Mouse (Mus musculus) forebrain, embryonic 14.5 days (tissue): ENCODE measurements around the gene Gclm. TPM values are rescaled to one million over a fixed set of nuclear protein-coding genes. Genes with fewer than 3 reads are reported as not detected.

Experiments
- ATAC-seq: fragments of 200-750 bp; cut with Nextera tagmentation; 2 replicates; pipeline ENCODE4 v1.8.0; 2017; ENCODE audit warnings: mild to moderate bottlenecking, moderate library complexity
- DNase-seq: peaks from one replicate; pipeline ENCODE4 v3.0.0-alpha.2; 2015; ENCODE audit warnings: low spot score
- H3K27ac ChIP-seq: fragments of 300-500 bp; sonication (generic); 2 replicates; pipeline ENCODE4 v1.5.1; 2014; ENCODE audit warnings: low read depth, mild to moderate bottlenecking, control low read depth, low read length, moderate library complexity
- H3K27me3 ChIP-seq: fragments of 300-500 bp; sonication (generic); replicated peaks from 2 replicates; pipeline ENCODE4 v1.6.1; 2014; ENCODE audit warnings: low read length, control low read depth, mixed read lengths; ENCODE audit not compliant: control insufficient read depth, insufficient read depth
- H3K36me3 ChIP-seq: fragments of 300-500 bp; sonication (generic); 2 replicates; pipeline ENCODE4 v1.6.1; 2014; ENCODE audit warnings: low read length, control low read depth; ENCODE audit not compliant: control insufficient read depth, insufficient read depth
- H3K4me1 ChIP-seq: fragments of 300-500 bp; sonication (generic); 2 replicates; pipeline ENCODE4 v1.6.1; 2014; ENCODE audit warnings: antibody characterized with exemption, low read length, control low read depth; ENCODE audit not compliant: control insufficient read depth, insufficient read depth
- H3K4me2 ChIP-seq: fragments of 300-500 bp; sonication (generic); 2 replicates; pipeline ENCODE4 v1.6.1; 2014; ENCODE audit warnings: mild to moderate bottlenecking, control low read depth, low read length
- H3K4me3 ChIP-seq: fragments of 300-500 bp; sonication (generic); 2 replicates; pipeline ENCODE4 v1.5.1; 2014; ENCODE audit warnings: low read depth, low read length, control low read depth
- H3K9ac ChIP-seq: fragments of 300-500 bp; sonication (generic); 2 replicates; pipeline ENCODE4 v1.6.1; 2014; ENCODE audit warnings: mild to moderate bottlenecking, low read length, control low read depth, moderate library complexity
- H3K9me3 ChIP-seq: fragments of 300-500 bp; sonication (generic); replicated peaks from 2 replicates; pipeline ENCODE4 v1.6.1; 2016; ENCODE audit warnings: low read length, control low read depth, mixed read lengths; ENCODE audit not compliant: control insufficient read depth
- WGBS: fragments of 180-500 bp; shearing (Covaris S2); extraction: QIAGEN DNeasy Blood & Tissue Kit; methylation state at CpG from one replicate; pipeline ENCODE4 v1.1.7; 2014; 5-methylcytosine and 5-hydroxymethylcytosine counted together
- microRNA counts: library from miRNA; unstranded; fragments of <30 nt; microRNA quantifications from one replicate; lab custom pipeline; 2016
- microRNA-seq: library from miRNA; unstranded; fragments of <30 nt; microRNA quantifications from one replicate; pipeline ENCODE4, GENCODE M21; 2016
- polyA plus RNA-seq: library from polyadenylated mRNA; unstranded; fragments of >200 nt; fragmentation: Nextera tagmentation; extraction: Ambion mirVana; gene quantifications from 2 replicates; pipeline ENCODE4 v1.2.1, GENCODE M21; 2014

The Gclm gene
- polyA plus RNA-seq, 1 experiment from 2014 or later, result 34.7 TPM

DNA sequence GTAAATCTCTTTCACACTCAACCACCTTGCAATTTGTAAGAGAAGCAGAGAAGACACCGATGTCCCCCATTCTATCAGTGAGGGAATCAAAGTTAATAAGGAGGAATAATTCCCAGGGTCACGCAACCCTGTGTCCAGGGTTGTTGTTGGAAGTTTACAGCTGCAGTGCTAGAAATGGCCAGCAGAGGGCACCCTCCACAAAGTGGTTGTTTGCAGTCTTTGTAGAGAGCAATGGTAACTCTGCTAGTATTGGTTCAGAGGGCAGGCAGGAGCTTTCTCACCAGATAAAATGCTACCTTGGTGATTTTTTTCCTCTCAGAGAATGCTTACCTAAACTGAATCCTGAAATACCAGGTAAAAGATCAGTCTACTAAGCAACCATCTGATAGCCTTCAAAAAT is 66.7 kb downstream of the Gclm start:
- peak; percentile 84 for DNase-seq

DNA sequence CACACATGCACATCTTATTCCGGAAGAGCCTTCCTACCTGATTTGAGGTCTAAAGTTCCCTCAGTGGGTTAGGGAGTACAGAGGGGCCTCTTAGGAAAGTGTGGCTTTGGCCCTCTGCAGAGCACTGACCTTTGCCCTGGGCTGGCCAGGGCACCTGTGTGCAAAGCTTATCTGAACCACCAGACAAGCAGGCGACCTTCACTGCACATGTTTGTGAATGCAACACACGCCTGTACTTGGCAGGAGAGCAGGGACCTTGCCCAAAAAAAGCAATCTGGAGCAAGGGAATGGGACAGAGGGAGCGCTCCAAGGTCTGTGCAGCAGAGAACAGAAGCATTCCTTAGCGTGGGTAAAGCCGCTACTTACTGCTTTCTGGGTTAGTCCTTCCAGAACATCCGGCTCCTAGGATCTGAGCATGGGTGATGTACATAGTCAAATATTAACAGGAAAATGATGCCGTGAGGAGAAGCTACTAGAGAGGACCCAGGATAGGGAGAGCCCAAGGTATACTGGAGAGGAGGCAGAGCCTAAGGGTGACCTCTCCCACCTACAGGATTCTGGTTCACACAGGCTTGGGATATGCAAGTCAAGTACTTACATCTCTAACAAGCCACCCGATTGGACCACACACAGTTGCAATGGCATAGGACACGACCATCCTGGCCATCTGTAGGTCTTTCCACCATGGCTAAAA is 67.7 kb downstream of the Gclm start:
- Histone ChIP-seq H3K36me3 (no peaks in the 10 kb centered on the region), H3K9me3 (no peaks in the 10 kb centered on the region), H3K4me1 (no peaks in the 10 kb centered on the region), H3K4me3 (no peak overlapping the region), H3K27ac (no peak overlapping the region), H3K4me2 (no peak overlapping the region), H3K27me3 (no peaks in the 10 kb centered on the region), H3K9ac (no peak overlapping the region)
- DNase-seq, result no peak
- 79% methylated on average over 10 of the region's 10 CpGs for WGBS
- no peak for ATAC-seq

More for the DNA sequence above, 66.7 kb downstream of the Gclm start:
- no peak overlapping the region for H3K4me3 ChIP-seq
- H3K4me1 ChIP-seq, result no peaks in the 10 kb centered on the region
- 12% methylated on average over 2 of the region's 2 CpGs for WGBS
- H3K9ac ChIP-seq, result no peak overlapping the region
- H3K27ac ChIP-seq, result no peak overlapping the region
- H3K4me2 ChIP-seq, result no peak overlapping the region
- no peaks in the 10 kb centered on the region for H3K27me3 ChIP-seq
- no peaks in the 10 kb centered on the region for H3K9me3 ChIP-seq
- H3K36me3 ChIP-seq, result no peaks in the 10 kb centered on the region
- ATAC-seq, result peak; percentile 30

DNA sequence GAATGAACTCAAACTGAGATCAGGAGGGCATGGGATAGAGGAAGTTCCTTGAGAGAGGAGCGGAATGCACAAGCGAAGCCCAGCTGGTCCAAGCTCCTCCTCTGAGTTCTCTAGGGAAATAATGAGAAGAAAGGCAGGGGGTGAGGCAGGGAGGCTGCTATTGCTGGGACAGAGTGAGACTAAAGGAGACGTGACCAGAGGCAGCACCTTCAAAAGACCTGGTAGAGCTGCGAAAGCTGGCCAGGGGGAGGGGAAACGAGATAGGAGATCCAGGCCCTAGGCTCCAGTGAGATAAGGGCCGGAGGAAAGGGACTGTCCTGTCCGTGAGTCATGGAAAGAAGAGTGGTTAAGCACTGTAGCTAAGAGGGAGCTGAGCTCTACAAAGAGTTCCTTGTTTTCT is 68.6 kb downstream of the Gclm start:
- DNase-seq, result no peak

DNA sequence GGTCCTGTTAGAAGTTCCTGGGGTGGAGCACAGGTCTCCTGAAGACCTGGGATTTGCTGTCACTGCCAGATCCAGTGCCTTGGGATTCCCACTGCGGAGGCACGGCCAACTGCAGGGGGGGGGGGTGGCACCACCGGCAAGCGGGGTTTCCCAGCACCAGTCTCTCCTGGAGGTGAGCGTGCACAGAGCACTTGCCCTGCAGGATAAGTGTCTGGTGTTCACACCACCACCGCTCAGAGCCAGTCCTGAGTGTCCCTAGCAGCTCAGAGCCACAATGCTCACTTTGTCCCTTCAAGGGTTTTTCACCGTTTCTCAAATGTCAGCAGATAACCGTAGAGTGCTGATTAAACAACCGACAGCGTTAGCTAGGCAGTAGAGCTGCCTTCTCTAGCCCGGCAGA is 71.3 kb downstream of the Gclm start:
- DNase-seq (peak; percentile 29), ATAC-seq (peak; percentile 49)
- no peaks in the 10 kb centered on the region for H3K36me3 ChIP-seq
- H3K9ac ChIP-seq, result no peak overlapping the region
- 19% methylated on average over 11 of the region's 11 CpGs for WGBS
- H3K4me3 ChIP-seq, result no peak overlapping the region
- peak overlapping the region; percentile 31; the same call in 1 of the 2 replicates for H3K4me2 ChIP-seq
- no peak overlapping the region for H3K27ac ChIP-seq
- H3K9me3 ChIP-seq, result no peaks in the 10 kb centered on the region
- no peaks in the 10 kb centered on the region for H3K4me1 ChIP-seq
- no peaks in the 10 kb centered on the region for H3K27me3 ChIP-seq

More for the DNA sequence above, 68.6 kb downstream of the Gclm start:
- Histone ChIP-seq H3K4me1 (no peaks in the 10 kb centered on the region), H3K36me3 (no peaks in the 10 kb centered on the region), H3K27ac (no peak overlapping the region), H3K27me3 (no peaks in the 10 kb centered on the region), H3K4me3 (no peak overlapping the region), H3K4me2 (no peak overlapping the region), H3K9ac (no peak overlapping the region), H3K9me3 (no peaks in the 10 kb centered on the region)
- 0 out of 2 replicates have a peak, but pooled peaks have one; percentile 11 for ATAC-seq
- WGBS, result 48% methylated on average over 7 of the region's 7 CpGs

DNA sequence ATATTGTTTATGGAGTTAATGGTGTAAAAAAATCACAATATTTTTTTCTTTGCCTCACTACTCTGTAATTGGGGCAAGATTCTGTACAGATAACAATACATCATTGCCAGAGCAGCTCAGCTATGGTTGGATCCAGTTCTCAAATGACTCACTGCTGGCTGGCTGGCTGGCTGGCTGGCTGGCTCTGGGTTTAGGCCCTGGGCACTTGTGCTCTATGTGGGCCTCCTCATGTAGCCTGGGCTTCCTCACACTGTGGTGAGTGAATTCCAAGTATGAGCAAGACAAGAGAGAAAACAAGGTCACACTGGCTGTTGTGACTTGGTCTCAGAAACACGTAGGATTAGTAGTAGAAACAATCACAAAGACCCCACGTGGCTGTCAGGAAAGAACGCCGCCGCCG is 72.0 kb downstream of the Gclm start:
- Histone ChIP-seq H3K27ac (no peak overlapping the region), H3K36me3 (no peaks in the 10 kb centered on the region), H3K27me3 (no peaks in the 10 kb centered on the region), H3K4me3 (no peak overlapping the region), H3K9me3 (no peaks in the 10 kb centered on the region), H3K4me2 (no peak overlapping the region), H3K9ac (no peak overlapping the region), H3K4me1 (no peaks in the 10 kb centered on the region)
- WGBS, result 79% methylated on average over 6 of the region's 6 CpGs
- ATAC-seq (no peak), DNase-seq (no peak)

MicroRNA genes within 50 kb of the gene (microRNA counts, 519-probe panel; counts per million panel counts)
- microRNA mmu-miR-760 (lab: Ali Mortazavi, UCI), result not detected

Small RNA genes within 50 kb of the gene (microRNA-seq; reads per million reads assigned to microRNA genes)
- gene Gm22903 (not detected), gene Mir760 (170 reads per million, percentile 63 among the genes with 10 or more reads in this experiment)

Other genes with a start within 250 kb of the Gclm start
- gene Abca4, start 201.1 kb upstream of the Gclm start, polyA plus RNA-seq, result 0.48 and 1.4 TPM in 2 replicates
- 60.5 and 61.0 TPM in 2 replicates for gene Dnttip2, start 28.8 kb downstream of the Gclm start, polyA plus RNA-seq
- 4.2 and 6.8 TPM in 2 replicates for gene Bcar3, start 48.6 kb downstream of the Gclm start, polyA plus RNA-seq